Mouse (Mus musculus) E14TG2a.4 (cell line): Measurements from ENCODE around the gene Synpr.

Experiments used
- CTCF ChIP-seq: conservative IDR thresholded peaks from 2 replicates; pipeline ENCODE4 v1.5.1; 2014; ENCODE audit warnings: low read length
- NANOG ChIP-seq: IDR thresholded peaks from 2 replicates; pipeline ENCODE4 v1.6.1; 2014; ENCODE audit warnings: borderline replicate concordance, low read length, mixed read lengths

- no peak for TF ChIP-seq CTCF
- TF ChIP-seq NANOG = no peak
Measured at GRCm38 (mm10) chr14:13554631-13555030, 270.1 kb downstream of the Synpr start.
